28 mouse cellular contexts compared by ENCODE assay signal in genomic region chr13:99470084-99470483, GRCm38 (mm10). TPM values are rescaled to one million over a fixed set of nuclear protein-coding genes. Genes with fewer than 3 reads are reported as not detected.
A peak's percentile ranks its signal among the peaks of the same experiment; 100 is the strongest.
DNase-seq lines count a peak whose midpoint lies in the region; ATAC-seq and TF ChIP-seq lines count a peak whose summit lies in the region.
"Had no signal": no experiment of that assay in that cellular context is flagged by ENCODE, and none has a peak within 500 bp of the region (broad histone marks: within the 10 kb centered on the region; RNA-seq: fewer than 3 reads in every experiment).

No protein-coding gene starts in this region.

- H3K4me1 ChIP-seq in hindbrain, embryonic 10.5 days (replicated peaks), result peaks cover 85% of the 10 kb centered on the region
- H3K4me1 ChIP-seq in hindbrain, postnatal 0 days (ENCODE audit: insufficient read depth, low read length), result peaks cover 8% of the 10 kb centered on the region; the same call in 1 of the 2 replicates
- peaks cover 38% of the 10 kb centered on the region for H3K4me1 ChIP-seq in neural tube, embryonic 12.5 days
- H3K4me1 ChIP-seq in neural tube, embryonic 15.5 days, result peaks cover 51% of the 10 kb centered on the region
- H3K4me1 ChIP-seq in hindbrain, embryonic 13.5 days (replicated peaks), result peaks cover 72% of the 10 kb centered on the region
- peaks cover 47% of the 10 kb centered on the region for H3K4me1 ChIP-seq in midbrain, embryonic 15.5 days

- 60% methylated on average over 7 of the region's 7 CpGs for WGBS in hindbrain, embryonic 10.5 days
- WGBS in hindbrain, postnatal 0 days, result 41% methylated on average over 7 of the region's 7 CpGs
- 44% methylated on average over 7 of the region's 7 CpGs for WGBS in neural tube, embryonic 12.5 days
- WGBS in neural tube, embryonic 15.5 days, result 24% methylated on average over 7 of the region's 7 CpGs
- WGBS in hindbrain, embryonic 13.5 days, result 28% methylated on average over 7 of the region's 7 CpGs
- WGBS in midbrain, embryonic 15.5 days, result 13% methylated on average over 7 of the region's 7 CpGs

- H3K36me3 ChIP-seq in hindbrain, embryonic 10.5 days, result peaks cover 51% of the 10 kb centered on the region
- H3K36me3 ChIP-seq in hindbrain, postnatal 0 days (ENCODE audit: insufficient read depth, low read length), result no peaks in the 10 kb centered on the region
- 0 out of 2 replicates have a peak, but pooled peaks cover 5% of the 10 kb centered on the region for H3K36me3 ChIP-seq in neural tube, embryonic 12.5 days
- H3K36me3 ChIP-seq in neural tube, embryonic 15.5 days, result peaks cover 5% of the 10 kb centered on the region; the same call in 1 of the 2 replicates
- H3K36me3 ChIP-seq in hindbrain, embryonic 13.5 days, result peaks cover 7% of the 10 kb centered on the region; the same call in 1 of the 2 replicates
- no peaks in the 10 kb centered on the region; the same call in 1 of the 2 replicates for H3K36me3 ChIP-seq in midbrain, embryonic 15.5 days (replicated peaks)
- H3K36me3 ChIP-seq: limb, embryonic 15.5 days had no signal

- no peak overlapping the region for H3K4me3 ChIP-seq in hindbrain, embryonic 10.5 days
- H3K4me3 ChIP-seq in hindbrain, postnatal 0 days (ENCODE audit: low read length), result no peak overlapping the region
- H3K4me3 ChIP-seq in neural tube, embryonic 12.5 days, result no peak overlapping the region
- H3K4me3 ChIP-seq in neural tube, embryonic 15.5 days (replicated peaks), result no peak overlapping the region
- no peak overlapping the region for H3K4me3 ChIP-seq in hindbrain, embryonic 13.5 days
- no peak overlapping the region for H3K4me3 ChIP-seq in midbrain, embryonic 15.5 days
- H3K4me3 ChIP-seq: heart, embryonic 13.5 days; limb, embryonic 15.5 days; myocyte had no signal

- H3K27ac ChIP-seq in hindbrain, embryonic 10.5 days, result peak overlapping the region; percentile 69
- no peak overlapping the region for H3K27ac ChIP-seq in hindbrain, postnatal 0 days
- peak overlapping the region; percentile 32; the same call in 1 of the 2 replicates for H3K27ac ChIP-seq in neural tube, embryonic 12.5 days
- H3K27ac ChIP-seq in neural tube, embryonic 15.5 days (replicated peaks), result no peak overlapping the region
- 0 out of 2 replicates have a peak overlapping the region, but pooled peaks have one; percentile 1 for H3K27ac ChIP-seq in hindbrain, embryonic 13.5 days
- peak overlapping the region; percentile 10; the same call in 1 of the 2 replicates for H3K27ac ChIP-seq in midbrain, embryonic 15.5 days
- H3K27ac ChIP-seq: heart, embryonic 13.5 days; limb, embryonic 15.5 days; liver, embryonic 14.5 days had no signal

- no peak for ATAC-seq in hindbrain, postnatal 0 days
- peak; percentile 41; the same call in 1 of the 2 replicates for ATAC-seq in neural tube, embryonic 12.5 days (ENCODE audit: low FRiP score, low read depth)
- ATAC-seq in neural tube, embryonic 15.5 days (ENCODE audit: low FRiP score), result no peak
- ATAC-seq in hindbrain, embryonic 13.5 days (ENCODE audit: low FRiP score), result no peak
- ATAC-seq in midbrain, embryonic 15.5 days (replicated peaks), result no peak
- ATAC-seq: intestine, postnatal 0 days had no signal

- TF ChIP-seq CTCF in hindbrain, postnatal 0 days (IDR thresholded peaks at IDR 0.05; ENCODE audit: low read depth), result no peak

- H3K9me3 ChIP-seq in hindbrain, embryonic 10.5 days, result no peaks in the 10 kb centered on the region
- no peaks in the 10 kb centered on the region for H3K9me3 ChIP-seq in hindbrain, postnatal 0 days (ENCODE audit: low read length)
- H3K9me3 ChIP-seq in neural tube, embryonic 12.5 days, result no peaks in the 10 kb centered on the region
- H3K9me3 ChIP-seq in neural tube, embryonic 15.5 days (replicated peaks), result no peaks in the 10 kb centered on the region
- no peaks in the 10 kb centered on the region for H3K9me3 ChIP-seq in hindbrain, embryonic 13.5 days
- H3K9me3 ChIP-seq in midbrain, embryonic 15.5 days, result no peaks in the 10 kb centered on the region
- H3K9me3 ChIP-seq: heart, embryonic 13.5 days; limb, embryonic 15.5 days had no signal

- no peaks in the 10 kb centered on the region for H3K27me3 ChIP-seq in hindbrain, embryonic 10.5 days (ENCODE audit: insufficient read depth, poor library complexity, severe bottlenecking)
- H3K27me3 ChIP-seq in hindbrain, postnatal 0 days (ENCODE audit: insufficient read depth, low read length), result no peaks in the 10 kb centered on the region
- no peaks in the 10 kb centered on the region for H3K27me3 ChIP-seq in neural tube, embryonic 12.5 days (replicated peaks)
- no peaks in the 10 kb centered on the region for H3K27me3 ChIP-seq in neural tube, embryonic 15.5 days (replicated peaks)
- H3K27me3 ChIP-seq in hindbrain, embryonic 13.5 days, result no peaks in the 10 kb centered on the region
- H3K27me3 ChIP-seq in midbrain, embryonic 15.5 days (replicated peaks), result no peaks in the 10 kb centered on the region
- H3K27me3 ChIP-seq: heart, embryonic 13.5 days; limb, embryonic 15.5 days had no signal

- DNase-seq in hindbrain, embryonic 10.5 days (ENCODE audit: low spot score), result no peak
- DNase-seq in hindbrain, postnatal 0 days (ENCODE audit: low spot score), result no peak
- no peak for DNase-seq in urinary bladder, postnatal 25 days (ENCODE audit: low spot score)
- DNase-seq in layer of hippocampus, postnatal 14 days (ENCODE audit: low spot score in 2 of 2), result no peak
- DNase-seq: adrenal gland, adult 8-10 months; cerebellum, adult 2 months; cerebellum, postnatal 36 days; embryo, embryonic 11 days; gastrocnemius, postnatal 25 days; heart, adult 18-20 months; heart, postnatal 14 days; kidney, postnatal 25 days; left cerebral cortex, postnatal 4 days; lung, embryonic 14.5 days; lung, postnatal 4 days; right cerebral cortex, postnatal 4 days; thymus, postnatal 14 days had no signal

- no peak overlapping the region for H3K9ac ChIP-seq in hindbrain, postnatal 0 days (replicated peaks; ENCODE audit: low read length)
- no peak overlapping the region; the same call in 1 of the 2 replicates for H3K9ac ChIP-seq in neural tube, embryonic 12.5 days
- H3K9ac ChIP-seq in neural tube, embryonic 15.5 days (replicated peaks), result no peak overlapping the region
- H3K9ac ChIP-seq in hindbrain, embryonic 13.5 days, result no peak overlapping the region; the same call in 1 of the 2 replicates
- no peak overlapping the region for H3K9ac ChIP-seq in midbrain, embryonic 15.5 days
- H3K9ac ChIP-seq: heart, embryonic 13.5 days; limb, embryonic 15.5 days; liver, embryonic 14.5 days; lung, embryonic 14.5 days had no signal

- H3K4me2 ChIP-seq in hindbrain, postnatal 0 days (ENCODE audit: low read depth, low read length), result no peak overlapping the region
- H3K4me2 ChIP-seq in neural tube, embryonic 12.5 days (replicated peaks), result no peak overlapping the region
- no peak overlapping the region for H3K4me2 ChIP-seq in neural tube, embryonic 15.5 days
- H3K4me2 ChIP-seq in hindbrain, embryonic 13.5 days, result no peak overlapping the region
- H3K4me2 ChIP-seq in midbrain, embryonic 15.5 days, result no peak overlapping the region
- H3K4me2 ChIP-seq: heart, embryonic 13.5 days; limb, embryonic 15.5 days; lung, embryonic 14.5 days had no signal

RNA-seq across cellular contexts. Expression of gene Map1b, which starts 46.3 kb away (rescaled TPM):
- polyA plus RNA-seq in hindbrain, embryonic 10.5 days (2016; fragmentation: Nextera tagmentation; extraction: Ambion mirVana), result 743 and 1,096 TPM in 2 replicates
- total RNA-seq in hindbrain, postnatal 0 days (2014; rRNA removed), result 690 and 787 TPM in 2 replicates
- 1,844 and 1,981 TPM in 2 replicates for polyA plus RNA-seq in hindbrain, postnatal 0 days (2015; fragmentation: Nextera tagmentation; extraction: Ambion mirVana)
- 1,223 and 1,491 TPM in 2 replicates for polyA plus RNA-seq in neural tube, embryonic 12.5 days (2016; fragmentation: Nextera tagmentation; extraction: Ambion mirVana)
- polyA plus RNA-seq in neural tube, embryonic 15.5 days (2015; fragmentation: Nextera tagmentation; extraction: Ambion mirVana), result 1,470 and 1,697 TPM in 2 replicates
- polyA plus RNA-seq in hindbrain, embryonic 13.5 days (2015; fragmentation: Nextera tagmentation; extraction: Ambion mirVana), result 2,103 and 2,232 TPM in 2 replicates
- 2,126 and 2,223 TPM in 2 replicates for polyA plus RNA-seq in midbrain, embryonic 15.5 days (2015; fragmentation: Nextera tagmentation; extraction: Ambion mirVana)
- total RNA-seq in layer of hippocampus, postnatal 14 days (2021), result 100 to 1,000 TPM; 795 to 818 TPM
- total RNA-seq: megakaryocyte-erythroid progenitor cell, adult 5-6 weeks; MEL had no signal

Comparison
In these comparisons a context has a peak if more than half of its experiments do, and no peak if none do; other contexts are left out.
1. H3K27ac ChIP-seq: peak in hindbrain, embryonic 10.5 days (single experiment), neural tube, embryonic 12.5 days (single experiment), hindbrain, embryonic 13.5 days (single experiment) and midbrain, embryonic 15.5 days (single experiment); none in hindbrain, postnatal 0 days (single experiment) and neural tube, embryonic 15.5 days (single experiment).